ENCODE assay signal across 25 mouse cellular contexts in the genomic region with DNA sequence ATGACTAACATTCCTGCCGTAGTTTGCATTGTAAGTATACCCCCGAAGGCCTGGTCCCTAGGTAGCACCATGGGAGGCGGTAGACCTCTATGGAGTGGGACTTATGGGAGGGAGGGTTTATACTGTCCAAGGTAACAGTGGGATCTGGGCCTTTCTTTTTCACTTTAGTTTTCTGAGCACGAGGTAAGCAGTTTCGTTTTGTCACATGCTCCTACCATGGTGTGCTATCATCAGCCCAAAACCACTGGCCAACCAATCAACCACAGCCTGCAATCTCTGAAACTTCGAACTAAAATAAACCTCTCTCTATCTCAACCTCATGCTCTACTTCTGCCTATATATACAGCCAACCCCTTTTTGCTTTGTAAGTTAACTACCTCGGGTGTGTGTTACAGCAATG. TPM values are rescaled to one million over a fixed set of nuclear protein-coding genes. Genes with fewer than 3 reads are reported as not detected.
DNase-seq lines count a peak whose midpoint lies in the region; ATAC-seq and TF ChIP-seq lines count a peak whose summit lies in the region.
"Had no signal": no experiment of that assay in that cellular context is flagged by ENCODE, and none has a peak within 500 bp of the region (broad histone marks: within the 10 kb centered on the region; RNA-seq: fewer than 3 reads in every experiment).

No protein-coding gene starts in this region.

- peak; percentile 62 for ATAC-seq in activated CD4-positive, CD25-positive, alpha-beta regulatory T cell, adult 4 months
- ATAC-seq: forebrain, embryonic 13.5 days; intestine, embryonic 15.5 days had no signal

- no peak for DNase-seq in left cerebral cortex, adult 2 months (ENCODE audit: extremely low spot score in 1 of 2, low spot score in 2 of 2)
- DNase-seq in left cerebral cortex, postnatal 25 days (ENCODE audit: low spot score in 2 of 2) = no peak
- peak; percentile 43 for DNase-seq in CD4-positive, CD25-positive, alpha-beta regulatory T cell, adult 2 months (ENCODE audit: low read depth, low spot score)
- peak; percentile 10 to 26 for DNase-seq in natural killer cell, adult 2 months (ENCODE audit: low spot score in 2 of 2)
- no peak for DNase-seq in urinary bladder, adult 2 months (ENCODE audit: low spot score)
- no peak for DNase-seq in kidney, adult 9 months
- DNase-seq in thymus, postnatal 36 days = no peak
- DNase-seq: adrenal gland, postnatal 14 days; B cell, adult 2 months; cerebellum, adult 11-12 months; cerebellum, adult 9-10 months; cerebellum, postnatal 25 days; forebrain, postnatal 0 days; gastrocnemius, postnatal 14 days; heart, postnatal 10 days had no signal

- no peak overlapping the region for H3K4me3 ChIP-seq in left cerebral cortex, adult 2 months
- H3K4me3 ChIP-seq: embryonic facial prominence, embryonic 10.5 days; forebrain, embryonic 13.5 days; hindbrain, embryonic 15.5 days; intestine, embryonic 15.5 days had no signal

- no peak for TF ChIP-seq CTCF in left cerebral cortex, adult 2 months (IDR thresholded peaks at IDR 0.05)

- intact Hi-C loops in left cerebral cortex, adult 2 months (cut with DNase I) = loop anchor here (5.0 to 10.0 kb wide), 2 partner anchors 191 to 313 kb away; partner anchors contain the start of gene Atg16l2
- intact Hi-C loops in left cerebral cortex, postnatal 25 days (cut with DNase I) = loop anchor here (1.0 to 2.0 kb wide), 2 partner anchors 77 to 205 kb away; no protein-coding TSS in a partner anchor

- peak overlapping the region; percentile 48; the same call in 1 of the 2 replicates for H3K27ac ChIP-seq in left cerebral cortex, adult 2 months
- H3K27ac ChIP-seq: embryonic facial prominence, embryonic 10.5 days; forebrain, embryonic 13.5 days; hindbrain, embryonic 15.5 days; intestine, embryonic 15.5 days had no signal

RNA-seq across cellular contexts. Expression of gene Art2b, which starts 32.9 kb away (rescaled TPM):
- not detected for total RNA-seq in left cerebral cortex, adult 2 months (2021)
- not detected for total RNA-seq in left cerebral cortex, postnatal 25 days (2021)
- 100 to 1,000 TPM in 1 of 2 experiments, 10 to 100 TPM in 1; 54.4 to 136 TPM for polyA plus RNA-seq in activated CD4-positive, CD25-positive, alpha-beta regulatory T cell, adult 4 months (2017; shearing (Covaris generic))
- 0.19 and 0.29 TPM in 2 replicates for polyA plus RNA-seq in urinary bladder, adult 2 months (2012; rRNA removed)
- total RNA-seq: forebrain, postnatal 0 days; G1E; gastrocnemius, adult 18-20 months; gastrocnemius, postnatal 14 days; heart, adult 8-10 months; heart, postnatal 10 days had no signal
- polyA plus RNA-seq: embryonic facial prominence, embryonic 10.5 days; embryonic facial prominence, embryonic 14.5 days; forebrain, embryonic 13.5 days; forebrain, postnatal 0 days; G1E; heart, embryonic 14.5 days; hindbrain, embryonic 15.5 days had no signal

RNA-seq across cellular contexts. Expression of gene Clpb, which starts 45.2 kb away (rescaled TPM):
- 10 to 100 TPM; 55.6 to 57.1 TPM for total RNA-seq in left cerebral cortex, adult 2 months (2021)
- 10 to 100 TPM; 51.0 to 51.9 TPM for total RNA-seq in left cerebral cortex, postnatal 25 days (2021)
- polyA plus RNA-seq in activated CD4-positive, CD25-positive, alpha-beta regulatory T cell, adult 4 months (2017; shearing (Covaris generic)) = 10 to 100 TPM in 1 of 2 experiments, 1 to 10 TPM in 1; 8.8 to 13.3 TPM
- 23.8 and 25.3 TPM in 2 replicates for polyA plus RNA-seq in urinary bladder, adult 2 months (2012; rRNA removed)

Comparison
In these comparisons a context has a peak if more than half of its experiments do, and no peak if none do; other contexts are left out.
1. DNase-seq: peak in CD4-positive, CD25-positive, alpha-beta regulatory T cell, adult 2 months (single experiment) and natural killer cell, adult 2 months (2 of 2); none in left cerebral cortex, adult 2 months (0 of 2), left cerebral cortex, postnatal 25 days (0 of 2), urinary bladder, adult 2 months (single experiment), kidney, adult 9 months (single experiment) and thymus, postnatal 36 days (0 of 2).